Mouse (Mus musculus): ENCODE data around the gene Kcnj10. TPM values are rescaled to one million over a fixed set of nuclear protein-coding genes. Genes with fewer than 3 reads are reported as not detected.

The Kcnj10 gene
- polyA plus RNA-seq, 1 experiment = 0.39 TPM

DNA sequence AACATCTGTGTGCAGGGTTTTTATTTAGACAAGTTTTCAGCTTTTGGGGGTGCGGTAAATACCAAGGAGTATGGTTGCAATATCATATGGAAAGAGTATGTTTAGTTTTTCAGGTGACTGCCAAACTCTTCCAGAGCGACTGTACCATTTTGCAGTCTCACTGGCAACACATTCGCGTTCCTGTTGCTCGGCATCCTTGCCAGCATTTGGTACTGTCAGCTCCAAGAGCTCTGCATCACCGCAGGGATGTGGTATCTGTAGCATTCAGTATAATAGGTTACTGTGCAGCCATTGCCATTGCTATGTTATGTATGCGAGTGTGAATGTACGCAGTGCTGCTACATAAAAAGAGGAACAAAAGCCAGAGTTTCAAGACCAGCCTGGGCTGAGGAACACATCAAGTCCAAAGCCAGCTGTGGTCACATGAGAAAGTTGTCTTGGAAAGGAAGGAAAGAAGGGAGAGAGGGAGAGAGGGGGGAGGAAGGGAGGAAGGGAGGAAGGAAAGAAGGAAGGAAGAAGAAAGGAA, 9.5 kb upstream of the Kcnj10 start:
- DNase-seq (ENCODE audit: low spot score) = no peak

DNA sequence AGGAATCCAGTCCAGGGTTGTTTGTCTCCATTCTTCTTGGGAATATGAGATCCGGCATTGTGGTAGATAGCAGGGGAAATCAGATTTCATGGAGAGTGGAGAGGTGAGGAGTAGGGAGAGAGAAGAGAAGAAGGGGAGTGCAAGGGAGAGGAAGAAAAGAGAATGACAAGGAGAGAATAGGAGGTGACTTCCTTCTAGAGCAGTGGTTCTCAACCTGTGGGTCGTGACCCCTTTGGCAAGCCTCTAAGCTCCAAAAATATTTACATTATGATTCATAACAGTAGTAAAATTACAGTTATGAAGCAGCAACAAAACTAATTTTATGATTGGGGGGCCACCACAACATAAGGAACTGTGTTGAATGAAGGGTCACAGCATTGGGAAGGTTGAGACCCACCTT, 8.1 kb upstream of the Kcnj10 start:
- DNase-seq (ENCODE audit: low spot score) = no peak

DNA sequence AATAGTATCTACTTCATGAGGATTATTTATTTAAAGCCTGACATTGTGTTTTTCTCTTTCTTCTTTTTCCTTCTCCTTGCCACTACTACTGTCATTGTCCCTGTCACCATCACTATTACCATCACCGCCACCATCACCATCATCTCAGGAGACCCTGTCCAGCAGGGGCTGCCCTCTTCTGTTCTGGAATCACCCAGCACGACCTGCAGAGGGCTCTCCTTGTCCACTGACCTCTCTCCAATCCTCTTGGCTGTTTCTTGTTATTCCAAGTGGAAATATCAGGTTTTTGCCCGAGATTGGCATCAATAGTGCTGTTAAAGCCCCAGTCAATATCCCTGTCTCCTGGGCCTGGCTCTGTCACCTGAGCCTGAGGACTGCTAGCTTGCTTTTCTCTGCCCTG, 7.5 kb upstream of the Kcnj10 start:
- DNase-seq (ENCODE audit: low spot score) = no peak

DNA sequence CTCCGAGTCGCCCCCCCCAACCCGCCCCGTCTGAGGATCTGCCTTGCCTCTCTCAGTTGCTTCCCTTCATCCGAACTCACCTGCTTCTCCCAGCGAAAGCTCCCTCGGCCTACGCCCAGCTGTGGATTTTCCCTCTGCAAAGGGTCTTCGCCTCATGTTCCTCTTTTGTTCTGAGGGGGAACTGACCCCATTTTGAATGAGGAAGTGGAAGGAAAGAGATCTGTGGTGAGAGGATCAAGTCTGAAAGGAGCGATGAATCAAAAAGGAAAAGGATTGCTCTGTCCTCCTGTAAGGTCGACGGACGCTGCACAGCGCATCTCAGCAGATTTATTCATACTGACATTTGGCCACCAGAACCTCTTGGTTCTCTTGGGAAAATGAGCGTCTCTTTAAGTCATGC, 5.2 kb upstream of the Kcnj10 start:
- no peak for DNase-seq (ENCODE audit: low spot score)

DNA sequence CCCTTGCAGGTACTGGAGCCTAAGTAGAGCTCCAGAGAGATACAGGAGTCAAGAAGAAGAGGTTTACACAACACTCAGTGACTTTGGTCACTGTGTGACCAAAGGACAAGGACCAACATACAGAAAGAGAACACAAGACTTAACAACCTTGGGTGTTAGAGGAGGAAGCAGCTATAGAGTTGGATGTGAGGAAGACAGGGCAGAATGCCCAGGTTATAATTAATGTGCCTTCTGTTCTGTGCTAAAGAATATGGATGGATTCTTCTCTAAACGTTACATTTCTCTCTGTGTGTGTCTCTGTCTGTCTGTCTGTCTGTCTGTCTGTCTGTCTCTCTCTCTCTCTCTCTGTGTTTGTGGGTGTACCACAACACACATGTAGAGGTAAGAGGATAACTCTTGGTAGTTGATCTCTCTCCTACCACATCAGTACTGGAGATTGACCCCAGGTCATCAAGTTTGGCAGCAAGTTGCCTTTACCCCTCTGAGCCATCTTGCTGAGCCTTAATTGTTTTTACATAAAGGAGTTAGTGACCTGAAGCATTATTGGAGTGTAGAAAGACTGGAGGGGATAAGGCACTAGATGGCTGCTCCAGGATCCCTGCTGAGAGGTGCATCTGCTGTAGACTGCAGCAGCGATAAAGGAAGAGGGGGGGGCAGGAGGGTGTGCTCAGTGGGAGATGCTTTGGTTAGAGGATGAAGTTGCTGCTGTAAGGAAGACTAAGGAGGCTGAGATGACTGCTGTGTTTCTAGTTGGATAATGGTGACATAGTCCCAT, 3.4 kb upstream of the Kcnj10 start:
- DNase-seq (ENCODE audit: low spot score) = no peak

DNA sequence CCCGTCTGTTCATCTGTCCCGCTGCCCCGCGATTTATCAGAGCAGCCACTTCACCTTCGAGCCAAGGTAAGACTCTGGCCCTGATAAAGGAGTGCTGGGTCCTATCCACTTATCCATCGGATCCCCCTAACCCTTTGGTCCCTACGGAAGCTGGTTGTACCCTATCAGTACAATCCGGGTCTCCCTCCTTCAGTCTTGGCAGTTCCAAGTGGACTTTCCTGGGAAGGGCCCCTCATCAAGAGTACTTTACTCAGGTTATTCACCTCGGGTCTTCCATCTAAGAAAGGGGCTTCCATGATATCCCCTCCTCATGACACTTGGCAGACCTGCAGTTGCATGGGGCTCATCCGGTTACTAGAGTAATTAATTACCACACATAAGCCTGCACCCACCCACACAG, 376 bp downstream of the Kcnj10 start:
- DNase-seq (ENCODE audit: low spot score) = no peak

DNA sequence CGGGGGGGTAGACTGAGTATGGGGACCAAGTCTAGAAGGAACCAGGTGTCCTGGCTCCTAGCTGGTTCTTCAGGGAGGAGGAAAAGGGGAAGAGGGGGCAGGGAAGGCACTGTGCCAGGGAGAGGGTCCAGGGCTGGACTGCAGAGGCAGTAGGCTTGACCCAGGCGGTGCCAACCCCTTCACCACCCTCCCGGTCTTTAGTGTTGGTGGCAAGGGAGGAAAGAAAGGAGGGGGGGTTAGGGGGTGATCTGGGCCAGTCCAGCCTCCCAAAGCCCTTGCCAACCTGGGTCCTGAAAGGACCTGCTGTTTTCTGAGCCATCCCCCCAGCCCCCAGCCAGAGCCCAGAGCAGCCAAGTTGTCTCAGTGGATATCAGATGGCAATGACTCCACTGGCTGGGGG, 1.7 kb downstream of the Kcnj10 start:
- DNase-seq (ENCODE audit: low spot score) = no peak

DNA sequence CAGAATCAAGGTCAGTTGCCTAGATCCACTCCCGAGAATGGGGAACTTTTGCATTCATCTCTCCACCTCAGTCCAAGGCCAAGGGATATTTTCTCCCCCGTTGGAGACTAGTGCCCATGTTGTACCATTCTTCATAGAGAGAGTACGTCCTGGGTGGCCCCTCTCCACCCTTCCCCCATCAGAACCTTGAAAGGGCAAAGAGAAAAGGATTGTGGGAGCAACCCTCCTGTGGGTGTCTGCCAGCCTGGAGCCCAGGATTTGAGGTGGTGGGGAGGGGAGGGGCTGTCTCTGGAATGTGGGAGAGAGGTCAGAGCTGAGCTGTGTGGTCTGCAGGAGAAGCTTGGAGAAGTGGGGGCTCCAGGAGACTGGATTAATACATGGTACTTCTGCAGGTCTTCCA, 2.9 kb downstream of the Kcnj10 start:
- DNase-seq (ENCODE audit: low spot score) = no peak

DNA sequence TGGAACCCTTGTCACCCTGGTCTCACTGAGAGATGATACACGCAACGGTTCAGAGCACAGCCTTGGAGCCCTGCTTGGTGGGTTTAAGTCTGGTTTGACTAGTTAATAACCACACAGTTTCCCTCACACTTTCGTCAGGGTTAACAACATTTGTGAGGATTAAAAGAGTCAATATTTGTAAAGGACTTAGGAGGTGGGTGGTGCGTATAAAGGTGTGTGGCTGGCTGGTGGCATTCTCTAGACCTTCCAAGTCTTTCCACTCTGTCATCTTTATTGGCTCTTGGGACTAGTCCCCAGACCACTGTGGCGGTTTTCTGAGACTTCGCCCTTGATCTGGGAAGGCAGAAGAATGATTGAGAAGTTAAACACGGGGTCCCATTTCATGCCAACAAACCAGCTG, 3.8 kb downstream of the Kcnj10 start:
- DNase-seq (ENCODE audit: low spot score) = no peak

DNA sequence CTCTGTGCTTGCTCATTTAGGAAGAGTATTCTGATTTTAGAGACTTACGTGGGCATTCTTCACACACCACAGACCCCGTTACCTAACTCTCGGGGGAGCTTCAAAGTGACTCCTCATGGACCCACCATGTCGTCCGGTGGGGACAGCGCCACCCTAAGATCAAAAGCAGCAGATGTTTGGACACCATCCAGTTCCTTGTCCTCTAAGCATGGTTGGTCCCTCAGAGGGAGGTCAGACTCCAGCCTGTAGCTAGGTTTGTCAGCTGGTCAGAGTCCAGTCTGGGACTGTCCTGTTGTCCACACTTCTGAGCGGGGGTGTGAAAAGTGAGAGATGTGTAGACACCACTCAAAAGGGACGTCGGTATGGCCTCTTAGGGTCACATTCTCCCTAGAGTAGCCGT, 5.7 kb downstream of the Kcnj10 start:
- DNase-seq (ENCODE audit: low spot score) = no peak

DNA sequence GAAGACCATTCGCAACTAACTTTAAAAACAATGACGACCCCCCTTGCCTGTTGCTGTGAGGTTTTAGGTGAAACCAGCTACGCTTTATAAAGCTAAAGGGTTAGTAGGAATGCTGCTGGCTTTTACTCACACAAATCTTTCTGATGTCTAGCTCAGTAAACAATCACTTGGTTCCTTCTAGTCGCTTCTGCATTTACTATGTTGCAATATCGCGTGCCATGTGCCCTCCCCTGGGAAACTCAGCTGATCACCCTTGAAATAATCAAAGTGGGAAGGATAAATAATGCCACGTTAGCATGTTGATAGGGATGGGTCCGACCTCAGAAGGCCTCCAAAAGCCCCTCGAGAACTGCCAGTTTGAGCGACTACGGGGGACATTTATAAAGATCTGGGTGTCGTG, 6.4 kb downstream of the Kcnj10 start:
- DNase-seq (ENCODE audit: low spot score) = no peak

DNA sequence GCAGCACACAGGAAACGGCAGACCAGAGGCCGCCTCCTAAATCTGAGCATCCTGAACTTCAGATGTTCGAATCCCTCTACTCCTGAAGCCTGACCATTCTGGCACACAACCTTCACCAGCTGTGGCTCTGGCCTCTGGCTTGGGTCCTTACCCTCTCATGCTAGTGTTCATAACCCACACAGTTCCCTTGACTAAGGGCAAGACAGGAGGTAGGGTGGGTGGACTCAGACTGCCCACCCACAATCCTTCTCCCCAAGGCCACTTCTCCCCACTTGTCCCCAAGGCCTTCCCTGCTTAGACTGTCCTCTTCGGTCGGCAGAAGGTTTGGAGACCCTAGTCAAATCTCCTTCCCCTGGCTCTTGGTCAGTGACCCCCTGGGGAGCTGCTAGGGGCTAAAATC, 8.5 kb downstream of the Kcnj10 start:
- DNase-seq (ENCODE audit: low spot score) = no peak

DNA sequence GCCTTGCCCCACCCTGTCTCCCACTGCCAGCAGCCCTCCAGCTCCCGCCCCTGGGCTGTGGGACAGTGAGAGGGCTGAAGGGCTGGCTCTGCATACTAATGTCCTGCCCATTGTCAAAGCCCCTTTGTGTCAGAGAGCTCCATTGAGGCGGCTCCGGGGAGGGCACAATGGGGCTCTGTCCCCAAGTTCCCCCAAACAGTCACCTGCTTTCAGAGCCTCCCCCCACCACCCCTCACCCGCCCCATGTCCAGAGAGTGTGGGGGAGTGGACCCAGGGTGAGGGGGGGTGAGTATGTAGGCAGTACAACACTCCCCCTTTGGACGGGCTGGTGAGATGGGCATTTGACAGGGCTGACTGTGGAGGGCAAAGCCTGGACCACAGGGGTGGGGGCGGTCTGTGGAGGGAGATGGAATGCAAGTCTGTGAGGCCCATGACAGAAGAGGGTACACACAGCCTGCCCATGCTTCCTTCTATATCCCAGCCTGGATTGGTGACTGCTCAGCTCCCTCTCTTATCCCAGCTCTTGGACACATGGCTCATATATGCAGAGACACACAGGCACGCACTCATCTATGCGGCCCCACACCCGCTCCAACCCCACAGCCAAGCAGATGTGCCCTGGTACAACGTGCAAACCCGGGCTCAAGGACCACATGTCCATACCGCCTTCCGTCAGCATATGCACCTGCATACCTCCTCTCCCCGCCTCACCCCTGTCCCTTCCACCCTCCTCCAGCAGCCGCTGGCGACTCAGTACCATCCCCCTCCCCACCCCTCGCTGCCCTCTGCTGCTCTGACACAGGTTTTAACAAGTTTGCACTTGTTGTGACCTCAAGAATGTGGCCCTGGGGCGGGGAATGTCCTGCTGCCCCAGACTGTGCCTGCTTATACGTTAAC, 9.2 kb downstream of the Kcnj10 start:
- DNase-seq (ENCODE audit: low spot score) = no peak

DNA sequence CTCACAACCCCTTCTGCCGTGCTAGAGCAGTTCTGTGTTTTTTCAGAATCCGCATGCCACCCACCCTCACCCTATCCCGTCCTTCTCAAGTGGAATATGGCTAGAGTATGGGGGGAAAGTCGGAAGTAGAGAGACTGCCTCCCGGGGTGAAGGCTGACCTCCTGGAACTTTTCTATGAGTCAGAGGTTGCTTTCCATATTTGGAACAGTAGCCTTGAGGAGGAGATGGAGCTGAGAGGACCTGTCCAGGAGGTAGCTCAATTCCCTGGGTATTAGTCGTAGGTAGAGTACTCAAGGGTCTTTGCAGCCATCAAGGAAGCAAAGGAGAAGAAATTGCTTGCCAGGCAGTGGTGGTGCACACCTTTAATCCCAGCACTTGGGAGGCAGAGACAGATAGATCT, 11.0 kb downstream of the Kcnj10 start:
- DNase-seq (ENCODE audit: low spot score) = no peak

DNA sequence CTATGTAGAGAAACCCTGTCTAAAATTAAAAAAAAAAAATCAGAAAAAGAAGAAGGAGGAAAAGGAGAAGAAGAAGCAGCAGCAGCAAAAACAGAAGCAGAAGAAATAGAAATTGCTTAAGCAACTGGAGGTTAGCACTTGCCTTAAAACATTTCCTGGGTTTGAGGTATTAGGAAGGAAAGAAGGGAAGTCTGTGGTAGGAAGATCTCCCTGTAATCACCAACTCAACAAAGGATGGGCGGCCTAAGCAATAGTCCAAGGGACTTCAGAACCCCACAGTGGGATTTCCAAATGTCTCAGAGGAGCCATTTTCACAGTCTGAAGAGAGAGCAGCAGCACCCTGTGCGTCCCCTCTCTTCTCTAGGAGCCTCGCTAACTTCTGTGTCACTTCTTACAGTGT, 11.4 kb downstream of the Kcnj10 start:
- DNase-seq (ENCODE audit: low spot score) = no peak

DNA sequence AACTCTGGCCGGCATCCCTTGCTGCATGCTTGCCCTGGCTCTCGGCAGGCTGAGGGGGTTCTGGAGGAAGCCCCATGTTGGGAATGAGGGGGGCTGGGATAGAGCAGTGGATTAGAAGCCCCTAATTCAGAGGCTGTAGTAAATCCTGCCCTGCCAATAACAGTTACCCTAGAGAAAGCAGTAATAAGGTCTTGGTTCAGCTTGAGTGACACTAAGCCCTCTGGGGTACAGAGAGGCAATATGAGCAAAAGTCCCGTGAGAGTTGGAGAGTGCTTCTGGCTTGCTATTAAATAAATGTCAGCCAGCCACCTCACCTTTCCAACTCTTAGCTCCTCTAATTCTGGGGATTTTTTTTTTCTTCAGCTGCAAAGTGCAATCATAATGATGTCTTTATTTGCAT, 14.3 kb downstream of the Kcnj10 start:
- no peak for DNase-seq (ENCODE audit: low spot score)

DNA sequence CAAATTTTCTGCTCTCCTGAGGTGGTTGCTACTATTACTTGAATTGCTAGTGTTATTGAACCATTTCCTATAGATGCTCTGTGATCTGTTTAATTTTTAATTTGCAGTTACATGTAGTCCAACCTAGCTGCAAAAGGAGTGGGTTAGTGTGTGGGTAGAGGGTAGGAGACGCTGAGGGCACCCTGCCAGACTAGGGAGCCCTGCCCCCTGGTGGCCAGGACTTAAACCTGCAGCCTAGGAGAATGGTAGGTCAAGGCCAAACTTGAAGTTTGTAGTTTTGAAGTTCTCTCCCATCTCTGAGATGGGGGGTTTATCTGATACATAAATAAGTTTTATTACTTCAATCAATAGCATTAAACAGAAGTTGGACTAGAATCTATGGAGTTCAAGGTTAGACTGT, 16.5 kb downstream of the Kcnj10 start:
- peak; percentile 43 for DNase-seq (ENCODE audit: low spot score)

DNA sequence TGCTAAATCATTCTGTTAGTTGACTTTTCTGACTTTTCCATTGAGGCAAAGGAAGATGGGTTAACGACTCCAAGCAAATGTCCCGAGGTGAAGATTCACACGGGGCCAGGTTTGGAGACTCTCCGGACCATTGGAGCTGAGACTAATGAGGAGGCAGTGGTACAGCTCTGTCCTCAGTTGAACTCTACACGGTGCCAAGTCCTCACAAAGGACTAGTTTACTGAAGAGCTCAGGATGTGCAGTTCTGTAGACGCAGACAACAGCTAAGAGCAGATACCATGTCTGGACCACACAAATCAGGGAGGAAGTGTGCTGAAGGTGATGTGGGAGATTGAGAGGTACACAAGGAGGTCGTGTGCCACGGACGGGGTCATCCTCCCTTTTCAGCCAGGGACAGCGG, 17.3 kb downstream of the Kcnj10 start:
- DNase-seq (ENCODE audit: low spot score) = no peak

DNA sequence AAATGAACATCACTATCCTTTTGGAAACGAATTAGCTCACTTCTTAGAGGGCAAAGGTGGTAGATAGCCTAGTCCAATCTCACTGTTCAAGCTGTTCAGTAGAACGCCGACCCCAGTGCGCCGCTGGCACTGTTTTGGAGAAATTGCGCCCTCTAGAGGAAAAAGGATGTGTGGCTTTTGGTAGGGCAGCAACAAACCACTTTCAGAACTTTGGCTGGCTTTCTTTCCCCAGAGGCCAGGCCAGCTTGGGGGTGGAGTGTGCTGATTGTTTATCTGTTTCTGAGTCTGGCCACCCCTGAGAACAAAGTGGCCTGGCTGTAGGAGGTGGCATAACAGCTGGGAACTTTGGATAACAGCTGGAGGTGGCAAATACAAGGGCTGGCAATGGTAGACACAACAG, 23.7 kb downstream of the Kcnj10 start:
- no peak for DNase-seq (ENCODE audit: low spot score)

DNA sequence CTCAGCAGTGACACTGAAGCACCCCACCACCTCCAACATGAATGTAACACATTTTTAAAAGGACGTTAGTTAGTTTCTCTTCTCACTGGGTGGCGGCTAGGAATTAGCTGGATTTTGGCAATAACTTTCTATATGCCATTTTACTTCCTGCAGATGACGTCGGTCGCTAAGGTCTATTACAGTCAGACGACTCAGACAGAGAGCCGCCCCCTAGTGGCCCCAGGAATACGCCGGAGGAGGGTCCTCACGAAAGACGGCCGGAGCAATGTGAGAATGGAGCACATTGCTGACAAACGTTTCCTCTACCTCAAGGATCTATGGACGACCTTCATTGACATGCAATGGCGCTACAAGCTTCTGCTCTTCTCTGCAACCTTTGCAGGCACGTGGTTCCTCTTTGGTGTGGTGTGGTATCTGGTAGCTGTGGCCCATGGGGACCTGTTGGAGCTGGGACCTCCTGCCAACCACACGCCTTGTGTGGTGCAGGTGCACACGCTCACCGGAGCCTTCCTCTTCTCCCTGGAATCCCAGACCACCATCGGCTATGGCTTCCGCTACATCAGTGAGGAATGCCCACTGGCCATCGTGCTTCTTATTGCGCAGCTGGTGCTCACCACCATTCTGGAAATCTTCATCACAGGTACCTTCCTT, 27.9 kb downstream of the Kcnj10 start:
- no peak for DNase-seq (ENCODE audit: low spot score)

DNA sequence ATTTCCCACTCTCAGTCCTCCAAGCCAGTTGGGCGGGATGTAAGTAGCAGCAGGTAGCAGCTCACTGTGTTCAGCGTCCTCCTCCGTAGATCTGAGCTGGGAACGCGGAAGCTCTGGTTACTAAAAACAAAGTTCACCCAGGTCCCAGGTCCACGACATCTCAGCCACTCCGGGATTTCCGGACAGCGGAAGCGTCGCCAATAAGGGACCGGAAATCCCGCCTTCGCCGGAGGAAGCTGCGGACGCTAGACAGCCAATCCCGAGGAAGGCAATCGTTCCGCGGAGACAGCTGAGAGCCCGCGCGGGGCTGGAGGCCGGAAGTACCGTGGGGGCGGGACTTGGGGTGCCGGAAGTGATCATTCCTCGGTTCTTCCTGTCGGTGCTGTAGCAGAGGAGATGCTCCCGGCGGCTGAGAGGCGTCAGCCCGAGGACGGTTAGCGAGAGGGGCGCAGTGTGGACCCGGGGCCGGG, 35.2 kb downstream of the Kcnj10 start, which contains the start of gene Pigm:
Pigm (plus strand) TSS at position 349 of the 470 bp plus-strand sequence.
- peak; percentile 87 for DNase-seq (ENCODE audit: low spot score)

DNA sequence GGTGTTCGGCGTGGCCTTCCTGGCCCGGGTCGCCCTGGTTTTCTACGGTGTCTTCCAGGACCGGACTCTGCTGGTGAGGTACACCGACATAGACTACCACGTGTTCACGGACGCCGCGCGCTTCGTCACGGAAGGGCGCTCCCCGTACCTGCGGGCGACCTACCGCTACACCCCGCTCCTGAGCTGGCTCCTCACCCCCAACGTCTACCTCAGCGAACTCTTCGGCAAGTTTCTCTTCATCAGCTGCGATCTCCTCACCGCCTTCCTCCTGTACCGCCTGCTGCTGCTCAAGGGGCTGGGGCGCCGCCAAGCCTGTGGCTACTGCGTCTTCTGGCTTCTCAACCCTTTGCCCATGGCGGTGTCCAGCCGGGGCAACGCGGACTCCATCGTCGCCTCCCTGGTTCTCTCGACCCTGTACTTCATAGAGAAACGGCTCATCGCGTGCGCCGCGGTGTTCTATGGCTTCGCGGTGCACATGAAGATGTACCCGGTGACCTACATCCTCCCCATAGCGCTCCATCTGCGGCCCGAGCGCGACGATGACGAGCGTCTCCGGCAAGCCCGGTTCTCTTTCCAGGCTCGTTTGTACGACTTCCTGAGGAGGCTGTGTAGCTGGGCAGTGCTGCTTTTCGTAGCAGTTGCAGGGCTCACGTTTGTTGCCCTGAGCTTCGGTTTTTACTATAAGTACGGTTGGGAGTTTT, 35.9 kb downstream of the Kcnj10 start:
- peak; percentile 32 for DNase-seq (ENCODE audit: low spot score)

Data from urinary bladder, adult 2 months (tissue).